ENCODE assay signal across 10 mouse cellular contexts in genomic region chr12:98577861-98578360, GRCm38 (mm10). TPM values are rescaled to one million over a fixed set of nuclear protein-coding genes. Genes with fewer than 3 reads are reported as not detected.
DNase-seq lines count a peak whose midpoint lies in the region; ATAC-seq and TF ChIP-seq lines count a peak whose summit lies in the region.
"Had no signal": no experiment of that assay in that cellular context is flagged by ENCODE, and none has a peak within 500 bp of the region (broad histone marks: within the 10 kb centered on the region; RNA-seq: fewer than 3 reads in every experiment).

Gene Kcnk10, minus strand, starts transcription at chr12:98578310.

- no peaks in the 10 kb centered on the region for H3K36me3 ChIP-seq in heart, embryonic 14.5 days (ENCODE audit: control insufficient read depth, insufficient read depth, low read length)
- H3K36me3 ChIP-seq in heart, embryonic 16.5 days (ENCODE audit: control insufficient read depth, insufficient read depth): no peaks in the 10 kb centered on the region
- no peaks in the 10 kb centered on the region for H3K36me3 ChIP-seq in limb, embryonic 12.5 days
- H3K36me3 ChIP-seq in spleen, adult 2 months (ENCODE audit: control insufficient read depth, insufficient read depth, low read length): no peaks in the 10 kb centered on the region

- H3K9ac ChIP-seq in heart, embryonic 14.5 days (ENCODE audit: low read length): peak within 1 kb of the TSS; percentile 18
- H3K9ac ChIP-seq in heart, embryonic 16.5 days (ENCODE audit: low read length): peak within 1 kb of the TSS; percentile 45
- no peak within 1 kb of the TSS for H3K9ac ChIP-seq in limb, embryonic 12.5 days (replicated peaks)
- H3K9ac ChIP-seq: liver, embryonic 14.5 days had no signal

- H3K27me3 ChIP-seq in heart, embryonic 14.5 days (ENCODE audit: control insufficient read depth, insufficient read depth, low read length): peaks cover 57% of the 10 kb centered on the region
- peaks cover 39% of the 10 kb centered on the region for H3K27me3 ChIP-seq in heart, embryonic 16.5 days (ENCODE audit: control insufficient read depth, insufficient read depth, low read length)
- peaks cover 70% of the 10 kb centered on the region for H3K27me3 ChIP-seq in limb, embryonic 12.5 days
- 0 out of 2 replicates have a peak, but pooled peaks cover 9% of the 10 kb centered on the region for H3K27me3 ChIP-seq in spleen, adult 2 months (ENCODE audit: control insufficient read depth, insufficient read depth, low read length)

- no peak for ATAC-seq in heart, embryonic 14.5 days (ENCODE audit: insufficient number of reproducible peaks, insufficient read depth, low FRiP score, low read depth)
- peak; percentile 49; the same call in 1 of the 2 replicates for ATAC-seq in heart, embryonic 16.5 days (replicated peaks; ENCODE audit: extremely low read depth, insufficient read depth, low FRiP score)
- no peak; the same call in 1 of the 2 replicates for ATAC-seq in limb, embryonic 12.5 days (ENCODE audit: insufficient number of reproducible peaks, insufficient read depth, low FRiP score, low TSS enrichment, low read depth)

- no peak for DNase-seq in heart, adult 8-10 months (ENCODE audit: low spot score)
- peak; percentile 71 for DNase-seq in CD4-positive helper T cell, adult 2 months (ENCODE audit: low read depth, low spot score)
- DNase-seq in cerebellum, postnatal 10 days: peak; percentile 58 to 65
- peak; percentile 65 to 75 for DNase-seq in spleen, adult 2 months (ENCODE audit: low read depth in 1 of 2, low spot score in 2 of 2)
- DNase-seq in adrenal gland, postnatal 36 days: no peak

- 2% methylated on average over 22 of the region's 22 CpGs for WGBS in heart, embryonic 14.5 days
- 2% methylated on average over 22 of the region's 22 CpGs for WGBS in heart, embryonic 16.5 days
- WGBS in limb, embryonic 12.5 days: under 1% methylated on average over 22 of the region's 22 CpGs
- 4% methylated on average over 22 of the region's 22 CpGs for WGBS in spleen, adult 2 months

- peak within 1 kb of the TSS; percentile 69 for H3K4me2 ChIP-seq in heart, embryonic 14.5 days (ENCODE audit: low read length)
- peak within 1 kb of the TSS; percentile 74 for H3K4me2 ChIP-seq in heart, embryonic 16.5 days (ENCODE audit: low read depth, low read length)
- peak within 1 kb of the TSS; percentile 58 for H3K4me2 ChIP-seq in limb, embryonic 12.5 days

- H3K4me3 ChIP-seq in heart, embryonic 14.5 days (ENCODE audit: control insufficient read depth in 1 of 2, insufficient read depth in 1 of 2, low read depth in 1 of 2, low read length in 2 of 2): peak within 1 kb of the TSS; percentile 38
- H3K4me3 ChIP-seq in heart, embryonic 16.5 days (ENCODE audit: low read length): peak within 1 kb of the TSS; percentile 44
- peak within 1 kb of the TSS; percentile 34 for H3K4me3 ChIP-seq in limb, embryonic 12.5 days (replicated peaks)
- peak within 1 kb of the TSS; percentile 38; the same call in 1 of the 2 replicates for H3K4me3 ChIP-seq in spleen, adult 2 months (ENCODE audit: extremely low read depth, insufficient read depth, insufficient read length)

- H3K9me3 ChIP-seq in heart, embryonic 14.5 days (ENCODE audit: control insufficient read depth, low read length): no peaks in the 10 kb centered on the region
- H3K9me3 ChIP-seq in heart, embryonic 16.5 days (replicated peaks; ENCODE audit: control insufficient read depth, low read length): no peaks in the 10 kb centered on the region
- no peaks in the 10 kb centered on the region for H3K9me3 ChIP-seq in limb, embryonic 12.5 days

- H3K4me1 ChIP-seq in heart, embryonic 14.5 days (ENCODE audit: control insufficient read depth in 2 of 2, insufficient read depth in 2 of 2, low read length in 2 of 2): peaks cover 0 to 6% of the 10 kb centered on the region in 2 experiments; a peak in 1 of 4 replicates
- peaks cover 4% of the 10 kb centered on the region; the same call in 1 of the 2 replicates for H3K4me1 ChIP-seq in heart, embryonic 16.5 days (ENCODE audit: control insufficient read depth, insufficient read depth, low read length)
- peaks cover 9% of the 10 kb centered on the region; the same call in 1 of the 2 replicates for H3K4me1 ChIP-seq in limb, embryonic 12.5 days (replicated peaks)
- H3K4me1 ChIP-seq in spleen, adult 2 months (ENCODE audit: control insufficient read depth, insufficient read depth, insufficient read length): peaks cover 18% of the 10 kb centered on the region

- H3K27ac ChIP-seq in heart, embryonic 14.5 days (replicated peaks in 1 of 2; ENCODE audit: control insufficient read depth in 1 of 2, insufficient read depth in 1 of 2, low read depth in 2 of 2, low read length in 2 of 2): no peak within 1 kb of the TSS
- H3K27ac ChIP-seq in heart, embryonic 16.5 days (ENCODE audit: low read length): no peak within 1 kb of the TSS
- no peak within 1 kb of the TSS for H3K27ac ChIP-seq in limb, embryonic 12.5 days
- no peak within 1 kb of the TSS for H3K27ac ChIP-seq in spleen, adult 2 months (ENCODE audit: insufficient read depth, low read length)
- H3K27ac ChIP-seq: liver, embryonic 14.5 days had no signal

- TF ChIP-seq POLR2A in spleen, adult 2 months (IDR thresholded peaks at IDR 0.05; ENCODE audit: low read depth, low read length): no peak

- no peak for TF ChIP-seq CTCF in spleen, adult 2 months (IDR thresholded peaks at IDR 0.05; ENCODE audit: extremely low read depth, insufficient read depth, insufficient read length, insufficient replicate concordance)

RNA-seq across cellular contexts. Expression of gene Kcnk10, which starts in this region (rescaled TPM):
- polyA plus RNA-seq in heart, embryonic 14.5 days (2014; fragmentation: Nextera tagmentation; extraction: Ambion mirVana): 0.12 and 0.26 TPM in 2 replicates
- total RNA-seq in heart, adult 8-10 months (2022): under 1 TPM in 1 of 4 experiments, not detected in 3; 0.20 TPM
- polyA plus RNA-seq in heart, embryonic 16.5 days (2015; fragmentation: Nextera tagmentation; extraction: Ambion mirVana): 0.03 and 0.12 TPM in 2 replicates
- 0.08 and 0.21 TPM in 2 replicates for polyA plus RNA-seq in limb, embryonic 12.5 days (2016; fragmentation: Nextera tagmentation; extraction: Ambion mirVana)
- polyA plus RNA-seq in spleen, adult 2 months (2012; rRNA removed): 0.11 and 0.13 TPM in 2 replicates
- under 1 TPM; 0.03 to 0.10 TPM for total RNA-seq in adrenal gland, postnatal 36 days (2021)
- total RNA-seq: MEL had no signal
- polyA plus RNA-seq: liver, embryonic 14.5 days had no signal

Comparison
In these comparisons a context has a peak if more than half of its experiments do, and no peak if none do; other contexts are left out.
1. Peak in ATAC-seq, H3K4me3 ChIP-seq, H3K9ac ChIP-seq and H3K4me2 ChIP-seq in heart, embryonic 16.5 days; RNA of the gene not detected or under 1 TPM.
2. Peak in DNase-seq and H3K4me3 ChIP-seq in spleen, adult 2 months; RNA of the gene not detected or under 1 TPM.
3. DNase-seq: peak in CD4-positive helper T cell, adult 2 months (single experiment) and cerebellum, postnatal 10 days (2 of 2); none in heart, adult 8-10 months (single experiment) and adrenal gland, postnatal 36 days (0 of 2).
4. Peak in every context shown above with its lines, with median percentiles within 50 percentile points of each other: H3K4me2 ChIP-seq and H3K4me3 ChIP-seq.